Mouse (Mus musculus): Measurements from ENCODE around the gene Orc1. TPM values are rescaled to one million over a fixed set of nuclear protein-coding genes. Genes with fewer than 3 reads are reported as not detected.

Orc1 gene
- 14.3 and 15.7 TPM in 2 replicates for polyA plus RNA-seq (2014; fragmentation: Nextera tagmentation; extraction: Ambion mirVana)

GRCm38 (mm10) chr4:108578840-108579742, at the start of gene Orc1, which contains the start of gene Prpf38a:
Gene Orc1 (plus strand): TSS chr4:108579423.
Gene Prpf38a (minus strand): TSS chr4:108579336.
- TF ChIP-seq CTCF (IDR thresholded peaks at IDR 0.05; ENCODE audit: low read depth): no peak
- H3K9me3 ChIP-seq (ENCODE audit: low read depth, low read length): no peaks in the 10 kb centered on the region
- no peaks in the 10 kb centered on the region for H3K27me3 ChIP-seq (ENCODE audit: insufficient read depth, low read length)
- H3K4me2 ChIP-seq: peak within 1 kb of the TSS; percentile 81
- ATAC-seq (ENCODE audit: insufficient read depth): peak; percentile 99
- H3K9ac ChIP-seq: peak within 1 kb of the TSS; percentile 74
- H3K4me3 ChIP-seq (ENCODE audit: low read depth, low read length): peak within 1 kb of the TSS; percentile 82
- DNase-seq: peak; percentile 100
- peak within 1 kb of the TSS; percentile 86 for H3K27ac ChIP-seq (ENCODE audit: low read depth)
- under 1% methylated on average over 63 of the region's 64 CpGs for WGBS
- H3K36me3 ChIP-seq (ENCODE audit: insufficient read depth): peaks cover 25% of the 10 kb centered on the region
- H3K4me1 ChIP-seq (ENCODE audit: insufficient read depth): peaks cover 5% of the 10 kb centered on the region; the same call in 1 of the 2 replicates

- DNase-seq (no peak), ATAC-seq (ENCODE audit: insufficient read depth) (no peak)
- Histone ChIP-seq H3K36me3 (ENCODE audit: insufficient read depth) (peaks cover 35% of the 10 kb centered on the region), H3K4me1 (ENCODE audit: insufficient read depth) (no peaks in the 10 kb centered on the region), H3K9ac (no peak overlapping the region), H3K27ac (ENCODE audit: low read depth) (no peak overlapping the region), H3K9me3 (ENCODE audit: low read depth, low read length) (no peaks in the 10 kb centered on the region), H3K4me3 (ENCODE audit: low read depth, low read length) (no peak overlapping the region), H3K27me3 (ENCODE audit: insufficient read depth, low read length) (no peaks in the 10 kb centered on the region), H3K4me2 (no peak overlapping the region)
- WGBS: 93% methylated on average over 2 of the region's 2 CpGs
- no peak for TF ChIP-seq CTCF (IDR thresholded peaks at IDR 0.05; ENCODE audit: low read depth)
These were observed 39.5 kb upstream of the Orc1 start for GRCm38 (mm10) chr4:108539701-108540100.

- Histone ChIP-seq H3K27me3 (ENCODE audit: insufficient read depth, low read length) (no peaks in the 10 kb centered on the region), H3K27ac (ENCODE audit: low read depth) (no peak overlapping the region), H3K4me2 (no peak overlapping the region), H3K9me3 (ENCODE audit: low read depth, low read length) (no peaks in the 10 kb centered on the region), H3K9ac (no peak overlapping the region), H3K36me3 (ENCODE audit: insufficient read depth) (peaks cover 86% of the 10 kb centered on the region), H3K4me3 (ENCODE audit: low read depth, low read length) (no peak overlapping the region), H3K4me1 (ENCODE audit: insufficient read depth) (no peaks in the 10 kb centered on the region)
- DNase-seq: no peak
- no peak for ATAC-seq (ENCODE audit: insufficient read depth)
- TF ChIP-seq CTCF (IDR thresholded peaks at IDR 0.05; ENCODE audit: low read depth): no peak
- WGBS: 74% methylated on average over 1 of the region's 1 CpGs
These were observed 14.2 kb upstream of the Orc1 start for GRCm38 (mm10) chr4:108565026-108565425.

- Histone ChIP-seq H3K4me1 (ENCODE audit: insufficient read depth) (peaks cover 3% of the 10 kb centered on the region; the same call in 1 of the 2 replicates), H3K9ac (no peak overlapping the region), H3K27ac (ENCODE audit: low read depth) (no peak overlapping the region), H3K4me2 (no peak overlapping the region), H3K27me3 (ENCODE audit: insufficient read depth, low read length) (no peaks in the 10 kb centered on the region), H3K9me3 (ENCODE audit: low read depth, low read length) (no peaks in the 10 kb centered on the region), H3K36me3 (ENCODE audit: insufficient read depth) (peaks cover 81% of the 10 kb centered on the region), H3K4me3 (ENCODE audit: low read depth, low read length) (no peak overlapping the region)
- no peak for ATAC-seq (ENCODE audit: insufficient read depth)
- no peak for TF ChIP-seq CTCF (IDR thresholded peaks at IDR 0.05; ENCODE audit: low read depth)
- 93% methylated on average over 3 of the region's 3 CpGs for WGBS
- no peak for DNase-seq
These were observed 6.6 kb upstream of the Orc1 start for GRCm38 (mm10) chr4:108572644-108573043.

- no peak for ATAC-seq (ENCODE audit: insufficient read depth)
These were observed 654 bp downstream of the Orc1 start for GRCm38 (mm10) chr4:108579743-108580411.

GRCm38 (mm10) chr4:108593376-108593775, 14.2 kb downstream of the Orc1 start:
- 80% methylated on average over 2 of the region's 2 CpGs for WGBS
- DNase-seq: no peak

More at GRCm38 (mm10) chr4:108579743-108580411, 654 bp downstream of the Orc1 start:
- Histone ChIP-seq H3K4me1 (ENCODE audit: insufficient read depth) (peaks cover 5% of the 10 kb centered on the region; the same call in 1 of the 2 replicates), H3K36me3 (ENCODE audit: insufficient read depth) (peaks cover 18% of the 10 kb centered on the region), H3K9ac (peak overlapping the region; percentile 74), H3K27me3 (ENCODE audit: insufficient read depth, low read length) (no peaks in the 10 kb centered on the region), H3K27ac (ENCODE audit: low read depth) (peak overlapping the region; percentile 86), H3K9me3 (ENCODE audit: low read depth, low read length) (no peaks in the 10 kb centered on the region), H3K4me2 (peak overlapping the region; percentile 81), H3K4me3 (ENCODE audit: low read depth, low read length) (peak overlapping the region; percentile 82)
- DNase-seq: peak; percentile 4
- WGBS: under 1% methylated on average over 16 of the region's 16 CpGs
- TF ChIP-seq CTCF (IDR thresholded peaks at IDR 0.05; ENCODE audit: low read depth): no peak

GRCm38 (mm10) chr4:108595785-108596184, 16.6 kb downstream of the Orc1 start:
- no peaks in the 10 kb centered on the region for H3K4me1 ChIP-seq (ENCODE audit: insufficient read depth)

More at GRCm38 (mm10) chr4:108593376-108593775, 14.2 kb downstream of the Orc1 start:
- no peaks in the 10 kb centered on the region for H3K4me1 ChIP-seq (ENCODE audit: insufficient read depth)
- ATAC-seq (ENCODE audit: insufficient read depth): no peak
- no peak overlapping the region for H3K4me3 ChIP-seq (ENCODE audit: low read depth, low read length)
- peaks cover 21% of the 10 kb centered on the region for H3K36me3 ChIP-seq (ENCODE audit: insufficient read depth)
- no peak overlapping the region for H3K9ac ChIP-seq
- H3K27me3 ChIP-seq (ENCODE audit: insufficient read depth, low read length): no peaks in the 10 kb centered on the region
- no peak overlapping the region for H3K4me2 ChIP-seq
- H3K27ac ChIP-seq (ENCODE audit: low read depth): no peak overlapping the region
- no peak for TF ChIP-seq CTCF (IDR thresholded peaks at IDR 0.05; ENCODE audit: low read depth)
- no peaks in the 10 kb centered on the region for H3K9me3 ChIP-seq (ENCODE audit: low read depth, low read length)

More at GRCm38 (mm10) chr4:108595785-108596184, 16.6 kb downstream of the Orc1 start:
- Histone ChIP-seq H3K27ac (ENCODE audit: low read depth) (no peak overlapping the region), H3K4me2 (no peak overlapping the region), H3K36me3 (ENCODE audit: insufficient read depth) (peaks cover 32% of the 10 kb centered on the region), H3K9ac (no peak overlapping the region), H3K4me3 (ENCODE audit: low read depth, low read length) (no peak overlapping the region), H3K27me3 (ENCODE audit: insufficient read depth, low read length) (no peaks in the 10 kb centered on the region), H3K9me3 (ENCODE audit: low read depth, low read length) (no peaks in the 10 kb centered on the region)
- TF ChIP-seq CTCF (IDR thresholded peaks at IDR 0.05; ENCODE audit: low read depth): no peak
- no peak for DNase-seq
- no peak for ATAC-seq (ENCODE audit: insufficient read depth)
- 79% methylated on average over 1 of the region's 1 CpGs for WGBS

Data from lung, embryonic 14.5 days (tissue).